Mouse (Mus musculus): ENCODE results near the gene Susd1.

Susd1 gene

DNA sequence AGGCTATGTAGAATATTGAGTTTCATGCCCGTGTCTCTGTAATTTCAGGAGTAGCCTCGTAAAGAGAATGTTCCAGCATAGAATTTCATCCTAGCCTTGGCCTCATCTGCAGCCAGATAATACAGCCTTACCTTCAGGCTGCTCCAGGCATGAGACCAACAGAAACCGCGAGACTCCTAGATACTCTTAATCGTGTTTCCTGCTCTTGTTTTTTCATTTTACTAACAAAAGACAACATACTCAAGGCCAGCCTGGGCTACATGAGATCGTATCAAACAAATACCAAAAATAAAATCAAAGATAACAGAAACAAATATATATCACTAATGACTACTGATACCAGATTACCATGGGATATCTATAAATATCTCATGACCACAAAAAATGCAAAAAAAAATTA, 9.3 kb downstream of the Susd1 start:
- DNase-seq, result no peak

GRCm38 (mm10) chr4:59426429-59426828, 12.0 kb downstream of the Susd1 start:
- DNase-seq, result no peak

- DNase-seq, result no peak
These were observed 15.6 kb downstream of the Susd1 start for GRCm38 (mm10) chr4:59422808-59423207.

- DNase-seq, result no peak
These were observed 16.2 kb downstream of the Susd1 start for GRCm38 (mm10) chr4:59422025-59422783.

GRCm38 (mm10) chr4:59421369-59421746, 17.1 kb downstream of the Susd1 start:
- DNase-seq, result no peak

DNA sequence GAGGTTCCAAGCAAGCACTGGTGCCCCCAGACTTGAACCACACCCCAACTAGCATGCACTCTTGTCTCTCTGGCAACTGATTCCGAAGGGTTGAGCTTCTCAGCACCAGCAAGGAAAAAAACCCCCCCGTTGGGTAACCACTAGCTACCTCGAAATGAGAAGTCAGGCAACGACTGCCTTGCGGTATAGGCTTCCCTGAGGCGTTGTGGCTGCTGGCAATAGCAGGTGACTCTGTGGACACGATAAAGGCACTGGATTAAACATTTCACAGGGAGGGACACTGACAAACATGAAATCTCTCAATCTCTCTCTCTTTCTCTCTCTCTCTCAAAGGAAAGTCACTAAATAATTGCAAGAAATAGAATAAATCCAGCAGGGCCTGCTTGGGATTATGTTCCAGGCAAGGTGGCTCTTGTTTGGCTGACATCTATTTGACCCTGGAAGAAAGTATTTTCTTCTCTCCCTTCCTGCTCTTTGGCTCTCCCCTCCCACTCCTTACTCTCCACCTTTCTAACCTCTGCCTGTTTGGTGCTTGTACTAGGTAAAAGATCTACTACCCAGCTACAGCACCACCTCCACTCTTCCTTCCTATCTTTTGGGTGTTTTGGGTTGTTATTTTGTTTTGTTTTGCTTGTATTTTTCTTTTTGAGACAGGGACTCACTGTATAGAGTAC, 17.6 kb downstream of the Susd1 start:
- DNase-seq, result no peak

DNA sequence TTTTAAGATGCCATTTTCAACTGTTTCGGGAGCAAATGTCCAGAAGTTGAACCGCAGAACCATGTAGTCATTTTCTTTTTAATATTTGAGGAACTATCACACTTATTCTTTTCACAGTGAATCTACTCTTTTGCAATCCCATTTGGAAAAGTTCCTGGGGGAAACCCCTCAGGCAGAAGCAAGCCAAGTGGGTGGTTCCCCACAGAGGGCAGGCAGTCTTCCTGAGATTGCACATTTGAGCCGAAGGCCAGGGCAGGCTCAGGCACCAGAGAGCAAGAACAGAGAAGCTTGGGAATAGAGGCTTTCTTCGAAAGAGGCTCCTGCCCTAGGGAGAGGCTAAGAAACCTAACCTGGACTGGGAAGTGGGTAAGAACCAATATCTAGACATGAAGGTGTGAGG, 19.2 kb downstream of the Susd1 start:
- DNase-seq, result no peak

DNA sequence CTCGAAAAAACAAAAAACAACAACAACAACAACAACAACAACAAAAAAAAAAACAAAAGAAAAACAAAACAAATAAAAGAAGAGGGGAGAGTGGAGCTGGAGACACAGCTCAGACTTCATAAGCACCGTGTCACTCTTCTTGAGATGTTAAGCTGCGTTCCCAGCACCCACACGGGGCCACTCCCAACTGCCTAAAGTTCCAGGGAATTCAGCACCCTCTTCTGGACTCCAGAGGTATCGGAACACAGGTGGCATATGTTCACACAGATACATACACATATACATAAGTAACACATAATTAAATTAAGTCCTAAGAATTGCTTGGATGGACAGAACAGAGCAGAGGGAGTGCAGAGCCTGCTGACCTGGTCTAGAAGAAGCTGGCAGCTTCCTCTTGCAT, 25.0 kb downstream of the Susd1 start:
- DNase-seq, result no peak

GRCm38 (mm10) chr4:59411153-59411552, 27.3 kb downstream of the Susd1 start:
- DNase-seq, result no peak

GRCm38 (mm10) chr4:59407766-59408165, 30.7 kb downstream of the Susd1 start:
- DNase-seq, result no peak

- no peak for DNase-seq
These were observed 34.1 kb downstream of the Susd1 start for GRCm38 (mm10) chr4:59404375-59404774.

GRCm38 (mm10) chr4:59400931-59401330, 37.5 kb downstream of the Susd1 start:
- no peak for DNase-seq

DNA sequence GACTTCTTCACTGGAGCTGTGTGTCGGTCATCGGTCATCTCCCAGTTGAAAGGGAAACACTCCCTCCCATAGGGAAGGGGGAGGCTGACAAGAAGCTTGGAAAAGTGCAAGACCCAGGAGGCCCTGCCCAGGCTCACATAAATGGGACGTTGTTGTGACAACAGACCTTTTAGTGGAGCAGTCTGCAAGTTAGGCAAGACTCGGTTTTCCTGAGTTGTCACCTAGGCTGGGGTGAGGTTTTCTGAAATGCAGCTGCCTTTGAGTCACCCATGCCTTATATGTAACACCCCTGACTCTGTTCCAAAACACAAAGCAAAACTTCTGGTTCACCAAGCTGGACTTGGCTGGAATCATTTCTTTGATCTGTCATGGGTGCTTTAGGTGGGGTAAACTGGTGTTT, 39.1 kb downstream of the Susd1 start:
- no peak for DNase-seq

GRCm38 (mm10) chr4:59395528-59395927, 42.9 kb downstream of the Susd1 start:
- no peak for DNase-seq

DNA sequence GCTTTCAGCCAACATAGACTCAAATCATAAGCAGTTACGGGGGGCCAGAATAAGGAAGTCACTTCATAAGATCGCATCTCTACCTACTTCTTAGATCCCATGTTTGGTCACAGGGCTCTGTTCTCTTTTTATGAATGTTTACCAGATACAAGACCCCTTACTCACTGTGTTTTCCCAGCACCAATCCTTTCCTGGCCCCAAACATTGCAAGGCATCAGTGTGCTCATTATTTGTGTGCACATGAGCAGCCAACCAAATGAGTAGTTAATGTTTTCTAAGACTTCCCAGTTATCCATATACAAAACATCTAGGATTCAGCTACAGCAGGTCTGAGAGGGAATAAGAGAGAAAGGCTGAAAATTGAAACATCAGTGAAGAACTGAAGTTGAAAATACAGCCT, 44.3 kb downstream of the Susd1 start:
- no peak for DNase-seq

- DNase-seq, result no peak
These were observed 49.9 kb downstream of the Susd1 start for GRCm38 (mm10) chr4:59388447-59389030.

GRCm38 (mm10) chr4:59387387-59388210, 50.8 kb downstream of the Susd1 start:
- no peak for DNase-seq

GRCm38 (mm10) chr4:59385254-59385895, 53.1 kb downstream of the Susd1 start:
- DNase-seq, result no peak

GRCm38 (mm10) chr4:59383791-59384190, 54.6 kb downstream of the Susd1 start:
- no peak for DNase-seq

GRCm38 (mm10) chr4:59382131-59382530, 56.3 kb downstream of the Susd1 start:
- no peak for DNase-seq

GRCm38 (mm10) chr4:59381007-59381743, 57.3 kb downstream of the Susd1 start:
- no peak for DNase-seq

GRCm38 (mm10) chr4:59380478-59380877, 58.0 kb downstream of the Susd1 start:
- no peak for DNase-seq

Data from thymus, postnatal 36 days (tissue).